Mouse (Mus musculus) midbrain, embryonic 14.5 days (tissue): ENCODE results near the gene Pxmp4. TPM values are rescaled to one million over a fixed set of nuclear protein-coding genes. Genes with fewer than 3 reads are reported as not detected.

Experiments used
- ATAC-seq: fragments of 200-750 bp; cut with Nextera tagmentation; 2 replicates; pipeline ENCODE4 v1.8.0; 2017; ENCODE audit warnings: moderate number of reproducible peaks, moderate library complexity; ENCODE audit not compliant: low FRiP score, low TSS enrichment
- DNase-seq: peaks from one replicate; pipeline ENCODE4 v3.0.0-alpha.2; 2015
- H3K27ac ChIP-seq: fragments of 300-500 bp; sonication (generic); replicated peaks from 2 replicates; pipeline ENCODE4 v1.5.1; 2014; ENCODE audit warnings: mild to moderate bottlenecking, low read depth, low read length, moderate library complexity
- H3K27me3 ChIP-seq: fragments of 300-500 bp; sonication (generic); 2 replicates; pipeline ENCODE4 v1.6.1; 2014; ENCODE audit warnings: low read length, control low read depth, mixed read lengths; ENCODE audit not compliant: control insufficient read depth, insufficient read depth
- H3K36me3 ChIP-seq: fragments of 300-500 bp; sonication (generic); 2 replicates; pipeline ENCODE4 v1.6.1; 2014; ENCODE audit warnings: low read length, control low read depth; ENCODE audit not compliant: control insufficient read depth, insufficient read depth
- H3K4me1 ChIP-seq: fragments of 300-500 bp; sonication (generic); 2 replicates; pipeline ENCODE4 v1.6.1; 2014; ENCODE audit warnings: mild to moderate bottlenecking, antibody characterized with exemption, low read length, control low read depth; ENCODE audit not compliant: control insufficient read depth, insufficient read depth
- H3K4me2 ChIP-seq: fragments of 300-500 bp; sonication (generic); 2 replicates; pipeline ENCODE4 v1.6.1; 2014; ENCODE audit warnings: mild to moderate bottlenecking, low read length, moderate library complexity
- H3K4me3 ChIP-seq: fragments of 300-500 bp; sonication (generic); replicated peaks from 2 replicates; pipeline ENCODE4 v1.5.1; 2014; ENCODE audit warnings: low read depth, low read length
- H3K9ac ChIP-seq: fragments of 300-500 bp; sonication (generic); replicated peaks from 2 replicates; pipeline ENCODE4 v1.6.1; 2014; ENCODE audit warnings: mild to moderate bottlenecking, low read length, moderate library complexity
- H3K9me3 ChIP-seq: fragments of 300-500 bp; sonication (generic); 2 replicates; pipeline ENCODE4 v1.6.1; 2016; ENCODE audit warnings: low read length, control low read depth, mixed read lengths; ENCODE audit not compliant: control insufficient read depth
- WGBS: fragments of 180-500 bp; shearing (Covaris S2); extraction: QIAGEN DNeasy Blood & Tissue Kit; methylation state at CpG from one replicate; pipeline ENCODE4 v1.1.7; 2014; 5-methylcytosine and 5-hydroxymethylcytosine counted together
- polyA plus RNA-seq: library from polyadenylated mRNA; unstranded; fragments of >200 nt; fragmentation: Nextera tagmentation; extraction: Ambion mirVana; gene quantifications from 2 replicates; pipeline ENCODE4 v1.2.1, GENCODE M21; 2014

Gene Pxmp4
- 14.2 and 15.0 TPM in 2 replicates for polyA plus RNA-seq

DNA sequence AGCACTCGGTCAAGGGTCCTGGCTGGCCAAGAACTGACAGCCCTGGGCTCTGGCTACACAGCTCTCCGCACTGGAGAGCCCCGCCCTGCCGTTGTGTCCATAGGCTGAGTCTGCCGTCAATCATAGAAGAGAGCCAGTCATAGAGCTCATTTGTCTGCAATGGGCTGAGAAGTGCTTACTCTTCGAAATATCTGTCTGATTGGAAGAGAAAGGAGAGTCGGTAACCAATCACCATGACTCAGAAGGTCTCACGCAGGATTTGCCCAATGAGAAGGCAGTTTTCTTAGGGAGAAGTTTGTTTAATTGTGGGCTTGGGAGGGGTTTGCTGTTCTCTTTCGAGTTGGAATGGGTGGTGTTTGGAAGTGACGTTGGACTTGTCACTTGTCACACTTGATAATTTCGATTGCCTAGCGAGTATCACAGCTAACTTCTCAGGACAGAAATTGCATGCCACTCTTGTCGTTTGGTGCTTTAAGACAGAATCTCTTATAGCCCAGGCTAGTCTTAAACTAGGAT is at the start of gene Pxmp4:
Gene Pxmp4, minus strand, starts transcription at position 71 of the 516 bp plus-strand sequence.
- H3K4me1 ChIP-seq = peaks cover 7% of the 10 kb centered on the region
- ATAC-seq (peak; percentile 100), DNase-seq (peak; percentile 97)
- no peaks in the 10 kb centered on the region for H3K36me3 ChIP-seq
- WGBS = under 1% methylated on average over 13 of the region's 13 CpGs
- no peaks in the 10 kb centered on the region for H3K27me3 ChIP-seq
- H3K9ac ChIP-seq = peak within 1 kb of the TSS; percentile 73
- no peaks in the 10 kb centered on the region for H3K9me3 ChIP-seq
- H3K4me3 ChIP-seq = peak within 1 kb of the TSS; percentile 68
- peak within 1 kb of the TSS; percentile 60; the same call in 1 of the 2 replicates for H3K27ac ChIP-seq
- peak within 1 kb of the TSS; percentile 65 for H3K4me2 ChIP-seq

DNA sequence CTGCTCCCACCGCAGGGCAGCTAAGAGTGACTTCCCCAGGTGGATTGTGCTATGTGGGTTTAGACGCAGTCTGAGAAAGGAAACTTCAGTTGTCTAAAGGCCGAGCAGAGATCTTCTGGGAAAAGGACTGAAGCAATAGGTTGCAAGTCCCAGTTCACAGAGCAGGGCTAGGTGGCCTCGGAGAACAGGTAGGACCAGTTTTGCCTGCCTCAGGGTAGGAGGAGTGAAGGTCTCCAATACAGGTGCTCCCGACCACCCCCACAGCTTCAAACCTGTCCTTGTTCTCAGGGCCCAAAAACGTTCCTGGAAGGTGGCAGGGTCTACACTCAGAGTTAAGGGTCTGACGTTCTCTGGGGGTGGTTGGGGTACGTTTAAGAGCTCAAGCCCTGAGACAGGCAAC is 47.9 kb upstream of the Pxmp4 start, which contains the start of gene Chmp4b:
Gene Chmp4b, plus strand, starts transcription at position 343 of the 400 bp plus-strand sequence.
- 63% methylated on average over 8 of the region's 8 CpGs for WGBS
- Histone ChIP-seq H3K36me3 (no peaks in the 10 kb centered on the region), H3K27me3 (no peaks in the 10 kb centered on the region), H3K9ac (no peak within 1 kb of the TSS), H3K27ac (no peak within 1 kb of the TSS), H3K4me3 (no peak within 1 kb of the TSS), H3K4me2 (no peak within 1 kb of the TSS), H3K9me3 (no peaks in the 10 kb centered on the region), H3K4me1 (no peaks in the 10 kb centered on the region)
- ATAC-seq (no peak), DNase-seq (no peak)

DNA sequence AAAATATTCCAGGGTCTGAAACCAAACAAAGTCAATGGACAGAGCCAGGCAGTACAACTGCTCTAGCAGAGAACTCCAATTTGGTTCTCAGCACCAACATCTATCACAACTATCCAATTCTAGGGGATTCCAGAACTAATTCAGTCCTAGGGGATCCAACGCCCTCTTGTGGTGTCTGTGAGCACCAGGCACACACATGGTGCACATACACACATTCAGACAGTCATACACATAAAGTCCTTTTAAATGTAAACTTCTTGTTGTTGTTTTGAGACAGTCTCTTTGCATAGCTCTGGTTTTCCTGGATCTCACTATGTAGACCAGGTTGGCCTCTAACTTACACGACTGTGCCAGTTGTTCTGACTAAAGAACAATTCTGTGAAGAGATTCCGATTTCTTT is 46.9 kb upstream of the Pxmp4 start:
- ATAC-seq = no peak
- 87% methylated on average over 3 of the region's 3 CpGs for WGBS
- H3K4me2 ChIP-seq = no peak overlapping the region
- no peak for DNase-seq
- no peak overlapping the region for H3K27ac ChIP-seq
- peaks cover 9% of the 10 kb centered on the region; the same call in 1 of the 2 replicates for H3K36me3 ChIP-seq
- H3K9ac ChIP-seq = no peak overlapping the region
- H3K4me3 ChIP-seq = no peak overlapping the region
- no peaks in the 10 kb centered on the region for H3K9me3 ChIP-seq
- no peaks in the 10 kb centered on the region for H3K4me1 ChIP-seq
- H3K27me3 ChIP-seq = no peaks in the 10 kb centered on the region

DNA sequence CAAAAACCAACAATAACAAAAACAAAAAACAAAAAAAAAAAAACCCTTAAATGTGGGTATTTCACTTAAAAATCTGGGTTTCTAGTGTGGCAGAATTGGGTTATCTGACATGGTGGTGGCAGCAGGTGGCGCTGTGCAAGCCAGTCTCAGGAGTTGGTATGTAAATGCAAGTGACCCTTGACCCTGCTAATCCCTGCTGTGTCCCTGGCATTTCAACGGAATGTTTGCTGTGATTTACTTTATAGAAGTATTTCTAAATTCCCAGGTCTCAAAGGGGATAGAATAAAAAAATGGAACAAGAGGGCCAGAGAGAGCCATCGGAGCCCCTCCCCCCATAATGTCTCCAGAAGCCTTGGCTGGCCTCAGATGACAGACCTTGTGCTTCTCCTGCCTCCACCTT is 44.6 kb upstream of the Pxmp4 start:
- ATAC-seq = no peak
- H3K9me3 ChIP-seq = no peaks in the 10 kb centered on the region
- 18% methylated on average over 3 of the region's 3 CpGs for WGBS

DNA sequence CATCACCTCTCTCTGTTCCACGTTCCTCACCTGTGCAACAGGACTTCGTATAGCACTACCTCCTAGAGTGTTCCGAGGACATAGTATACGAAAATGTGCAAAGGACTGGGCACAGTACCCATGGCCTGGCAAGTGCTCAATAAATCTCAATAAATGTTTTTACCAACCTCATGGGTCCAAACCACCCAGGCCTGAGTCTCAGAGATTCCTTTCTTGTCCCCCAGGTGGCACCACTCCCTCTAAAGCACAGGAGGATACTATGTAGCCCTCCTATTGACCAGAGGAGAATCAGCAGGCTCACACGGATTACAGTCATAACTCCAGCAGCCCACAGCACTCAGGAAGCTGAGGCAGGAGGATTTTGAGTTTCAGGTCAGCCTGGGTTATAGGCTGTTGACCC is 43.1 kb upstream of the Pxmp4 start:
- Histone ChIP-seq H3K4me2 (no peak overlapping the region), H3K36me3 (peaks cover 39% of the 10 kb centered on the region), H3K9me3 (no peaks in the 10 kb centered on the region), H3K4me1 (no peaks in the 10 kb centered on the region), H3K27me3 (no peaks in the 10 kb centered on the region), H3K4me3 (no peak overlapping the region), H3K9ac (no peak overlapping the region), H3K27ac (no peak overlapping the region)
- DNase-seq (peak; percentile 46), ATAC-seq (no peak)
- 79% methylated on average over 5 of the region's 5 CpGs for WGBS

More for the DNA sequence above, 44.6 kb upstream of the Pxmp4 start:
- Histone ChIP-seq H3K4me3 (no peak overlapping the region), H3K27ac (no peak overlapping the region), H3K36me3 (peaks cover 30% of the 10 kb centered on the region), H3K4me2 (no peak overlapping the region), H3K9ac (no peak overlapping the region), H3K4me1 (no peaks in the 10 kb centered on the region), H3K27me3 (no peaks in the 10 kb centered on the region)
- DNase-seq = peak; percentile 69

DNA sequence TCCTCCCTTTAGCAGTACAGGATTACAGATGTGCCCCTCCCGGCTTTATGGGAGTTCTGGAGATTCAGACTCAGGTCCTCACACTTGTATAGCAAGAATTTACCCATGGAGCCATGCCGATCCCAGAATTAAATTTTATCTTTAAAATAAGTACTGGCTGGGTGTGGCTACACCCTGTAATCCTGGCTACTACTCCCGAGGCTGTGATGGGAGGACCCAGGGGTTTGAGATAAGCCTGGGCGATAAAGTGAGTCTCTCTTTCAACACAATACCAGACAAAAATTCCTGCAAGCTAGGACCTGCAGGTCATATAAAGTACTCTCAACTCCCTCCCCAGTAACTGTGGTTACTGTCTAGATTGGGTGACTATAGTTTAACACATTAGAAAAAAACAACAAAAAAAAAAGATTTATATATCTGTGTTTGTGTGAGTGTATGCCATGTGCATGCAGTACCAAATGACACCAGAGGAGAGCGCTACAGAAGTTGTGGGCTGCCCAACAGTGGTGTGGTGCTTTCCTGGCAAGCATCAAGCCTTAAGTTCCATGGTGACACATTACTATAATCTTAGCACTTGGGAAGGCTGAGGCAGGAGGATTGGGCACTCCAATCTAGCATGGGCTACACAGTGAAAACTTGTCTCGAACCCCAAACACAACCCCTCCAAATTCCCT is 39.3 kb upstream of the Pxmp4 start:
- no peak overlapping the region for H3K4me2 ChIP-seq
- H3K27me3 ChIP-seq = no peaks in the 10 kb centered on the region
- peaks cover 5% of the 10 kb centered on the region; the same call in 1 of the 2 replicates for H3K9me3 ChIP-seq
- H3K9ac ChIP-seq = no peak overlapping the region
- no peaks in the 10 kb centered on the region for H3K4me1 ChIP-seq
- H3K36me3 ChIP-seq = peaks cover 68% of the 10 kb centered on the region
- DNase-seq = no peak
- no peak for ATAC-seq
- no peak overlapping the region for H3K27ac ChIP-seq
- 91% methylated on average over 6 of the region's 6 CpGs for WGBS
- no peak overlapping the region for H3K4me3 ChIP-seq

DNA sequence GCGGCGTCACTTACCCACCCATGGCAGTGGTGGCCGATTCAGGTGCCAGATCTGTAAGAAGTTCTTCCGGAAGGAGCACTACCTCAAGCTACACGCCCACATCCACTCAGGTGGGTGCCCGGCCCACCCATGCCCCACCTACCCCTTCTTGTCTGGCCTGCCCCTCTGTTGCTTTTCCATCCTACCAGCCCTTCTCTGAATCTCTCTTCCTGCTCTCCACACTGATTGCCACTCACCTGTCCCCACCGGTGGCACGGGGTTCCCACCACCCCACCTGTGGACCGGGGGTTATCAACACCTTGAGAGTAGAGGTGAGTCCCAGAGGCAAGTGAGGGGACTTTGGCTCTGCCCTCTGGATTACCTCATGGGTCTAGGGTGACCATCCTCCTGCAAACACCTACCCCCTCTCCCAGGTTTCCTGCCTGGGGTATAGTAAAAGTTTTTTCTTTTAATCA is 38.5 kb upstream of the Pxmp4 start:
- Histone ChIP-seq H3K27me3 (no peaks in the 10 kb centered on the region), H3K4me2 (no peak overlapping the region), H3K9me3 (peaks cover 5% of the 10 kb centered on the region; the same call in 1 of the 2 replicates), H3K4me1 (no peaks in the 10 kb centered on the region), H3K9ac (no peak overlapping the region), H3K36me3 (peaks cover 76% of the 10 kb centered on the region), H3K27ac (no peak overlapping the region), H3K4me3 (no peak overlapping the region)
- DNase-seq (no peak), ATAC-seq (no peak)
- WGBS = 98% methylated on average over 9 of the region's 9 CpGs

DNA sequence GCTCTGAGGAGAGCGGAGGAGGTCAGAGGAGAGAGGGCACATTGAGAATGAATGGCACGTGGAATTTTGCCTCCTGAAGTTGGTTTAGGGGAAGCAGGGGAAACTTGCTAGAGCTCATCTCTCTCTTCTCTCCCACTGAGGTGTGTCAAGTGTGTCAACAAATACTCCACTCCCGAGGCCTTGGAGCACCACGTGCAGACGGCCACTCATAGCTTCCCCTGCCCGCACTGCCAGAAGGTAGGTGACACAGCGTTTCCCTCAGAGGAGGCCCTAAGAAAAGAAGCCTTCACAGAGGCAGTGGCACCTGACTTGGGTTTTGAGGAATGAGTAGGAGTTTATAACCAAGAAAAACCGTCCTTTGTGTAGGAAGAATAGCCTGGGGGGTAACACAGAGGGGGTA is 37.7 kb upstream of the Pxmp4 start:
- Histone ChIP-seq H3K4me1 (no peaks in the 10 kb centered on the region), H3K27ac (no peak overlapping the region), H3K9ac (no peak overlapping the region), H3K9me3 (peaks cover 5% of the 10 kb centered on the region; the same call in 1 of the 2 replicates), H3K4me3 (no peak overlapping the region), H3K36me3 (peaks cover 80% of the 10 kb centered on the region), H3K27me3 (no peaks in the 10 kb centered on the region), H3K4me2 (no peak overlapping the region)
- no peak for DNase-seq
- no peak for ATAC-seq
- WGBS = 90% methylated on average over 8 of the region's 8 CpGs

DNA sequence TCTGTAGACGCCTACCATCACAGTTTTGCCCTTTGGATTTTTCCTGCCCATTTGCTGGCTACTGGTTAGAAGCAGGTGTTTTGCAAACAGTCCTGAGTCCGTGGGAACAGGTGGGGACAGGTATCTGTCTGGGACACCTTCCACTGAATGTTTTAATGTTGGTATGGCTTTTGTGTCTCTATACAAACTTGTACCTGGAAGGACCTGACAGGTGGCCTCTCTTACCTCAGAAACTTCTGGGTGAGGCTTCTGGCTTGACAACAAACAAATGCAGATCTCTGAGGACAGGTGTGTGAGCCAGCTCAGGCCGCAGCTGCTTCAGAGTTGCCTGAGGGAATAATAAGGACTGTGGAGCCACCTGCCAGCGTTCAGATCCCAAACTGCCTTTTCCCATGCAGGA is 35.6 kb upstream of the Pxmp4 start:
- ATAC-seq (no peak), DNase-seq (no peak)
- no peak overlapping the region for H3K9ac ChIP-seq
- H3K9me3 ChIP-seq = peaks cover 5% of the 10 kb centered on the region; the same call in 1 of the 2 replicates
- no peak overlapping the region for H3K27ac ChIP-seq
- peaks cover 76% of the 10 kb centered on the region for H3K36me3 ChIP-seq
- WGBS = 97% methylated on average over 4 of the region's 4 CpGs
- H3K4me3 ChIP-seq = no peak overlapping the region
- no peaks in the 10 kb centered on the region for H3K4me1 ChIP-seq
- H3K4me2 ChIP-seq = no peak overlapping the region
- no peaks in the 10 kb centered on the region for H3K27me3 ChIP-seq
